Mouse (Mus musculus): ENCODE results near the gene Nfia. TPM values are rescaled to one million over a fixed set of nuclear protein-coding genes. Genes with fewer than 3 reads are reported as not detected.

Nfia gene
- polyA plus RNA-seq, 1 experiment from 2014 or later: 78.4 TPM

GRCm38 (mm10) chr4:97832279-97832640, 59.7 kb downstream of the Nfia start:
- no peak overlapping the region for H3K27ac ChIP-seq (ENCODE audit: low read length)
- WGBS: 88% methylated on average over 4 of the region's 4 CpGs
- H3K9ac ChIP-seq (replicated peaks; ENCODE audit: low read depth, low read length): no peak overlapping the region
- H3K4me3 ChIP-seq (ENCODE audit: low read depth, low read length): no peak overlapping the region
- peaks cover 7% of the 10 kb centered on the region; the same call in 1 of the 2 replicates for H3K4me1 ChIP-seq (ENCODE audit: control insufficient read depth, insufficient read depth, low read length)
- H3K36me3 ChIP-seq (ENCODE audit: control insufficient read depth, insufficient read depth, low read length): 0 out of 2 replicates have a peak, but pooled peaks cover 4% of the 10 kb centered on the region
- H3K27me3 ChIP-seq (ENCODE audit: control insufficient read depth, insufficient read depth, low read length): no peaks in the 10 kb centered on the region
- ATAC-seq (ENCODE audit: insufficient number of reproducible peaks, insufficient read depth, low FRiP score, low read depth): no peak
- no peak overlapping the region for H3K4me2 ChIP-seq (replicated peaks; ENCODE audit: low read depth, low read length)
- H3K9me3 ChIP-seq (ENCODE audit: control insufficient read depth, low read depth, low read length): no peaks in the 10 kb centered on the region

GRCm38 (mm10) chr4:97836812-97837211, 64.3 kb downstream of the Nfia start:
- Histone ChIP-seq H3K4me3 (ENCODE audit: low read depth, low read length) (no peak overlapping the region), H3K4me2 (replicated peaks; ENCODE audit: low read depth, low read length) (no peak overlapping the region), H3K9me3 (ENCODE audit: control insufficient read depth, low read depth, low read length) (no peaks in the 10 kb centered on the region), H3K9ac (replicated peaks; ENCODE audit: low read depth, low read length) (no peak overlapping the region), H3K36me3 (ENCODE audit: control insufficient read depth, insufficient read depth, low read length) (0 out of 2 replicates have a peak, but pooled peaks cover 4% of the 10 kb centered on the region), H3K27ac (ENCODE audit: low read length) (no peak overlapping the region), H3K4me1 (ENCODE audit: control insufficient read depth, insufficient read depth, low read length) (peaks cover 39% of the 10 kb centered on the region), H3K27me3 (ENCODE audit: control insufficient read depth, insufficient read depth, low read length) (no peaks in the 10 kb centered on the region)
- WGBS: 45% methylated on average over 13 of the region's 13 CpGs
- no peak for ATAC-seq (ENCODE audit: insufficient number of reproducible peaks, insufficient read depth, low FRiP score, low read depth)

GRCm38 (mm10) chr4:97837724-97838123, 65.2 kb downstream of the Nfia start:
- no peak overlapping the region for H3K9ac ChIP-seq (replicated peaks; ENCODE audit: low read depth, low read length)
- 0 out of 2 replicates have a peak, but pooled peaks cover 4% of the 10 kb centered on the region for H3K36me3 ChIP-seq (ENCODE audit: control insufficient read depth, insufficient read depth, low read length)
- H3K4me1 ChIP-seq (ENCODE audit: control insufficient read depth, insufficient read depth, low read length): peaks cover 39% of the 10 kb centered on the region
- ATAC-seq (ENCODE audit: insufficient number of reproducible peaks, insufficient read depth, low FRiP score, low read depth): no peak
- H3K27me3 ChIP-seq (ENCODE audit: control insufficient read depth, insufficient read depth, low read length): no peaks in the 10 kb centered on the region
- H3K9me3 ChIP-seq (ENCODE audit: control insufficient read depth, low read depth, low read length): no peaks in the 10 kb centered on the region
- H3K4me2 ChIP-seq (replicated peaks; ENCODE audit: low read depth, low read length): no peak overlapping the region
- WGBS: 69% methylated on average over 3 of the region's 3 CpGs
- no peak overlapping the region for H3K27ac ChIP-seq (ENCODE audit: low read length)
- H3K4me3 ChIP-seq (ENCODE audit: low read depth, low read length): no peak overlapping the region

- Histone ChIP-seq H3K4me2 (replicated peaks; ENCODE audit: low read depth, low read length) (no peak overlapping the region), H3K9me3 (ENCODE audit: control insufficient read depth, low read depth, low read length) (no peaks in the 10 kb centered on the region), H3K9ac (replicated peaks; ENCODE audit: low read depth, low read length) (no peak overlapping the region), H3K4me3 (ENCODE audit: low read depth, low read length) (no peak overlapping the region), H3K4me1 (ENCODE audit: control insufficient read depth, insufficient read depth, low read length) (peaks cover 39% of the 10 kb centered on the region), H3K27me3 (ENCODE audit: control insufficient read depth, insufficient read depth, low read length) (no peaks in the 10 kb centered on the region), H3K36me3 (ENCODE audit: control insufficient read depth, insufficient read depth, low read length) (0 out of 2 replicates have a peak, but pooled peaks cover 4% of the 10 kb centered on the region), H3K27ac (ENCODE audit: low read length) (no peak overlapping the region; the same call in 1 of the 2 replicates)
- no peak for ATAC-seq (ENCODE audit: insufficient number of reproducible peaks, insufficient read depth, low FRiP score, low read depth)
- 38% methylated on average over 3 of the region's 3 CpGs for WGBS
These were observed 66.1 kb downstream of the Nfia start for GRCm38 (mm10) chr4:97838651-97839050.

GRCm38 (mm10) chr4:97839406-97840101, 67.0 kb downstream of the Nfia start:
- peak overlapping the region; percentile 59; the same call in 1 of the 2 replicates for H3K27ac ChIP-seq (ENCODE audit: low read length)
- H3K27me3 ChIP-seq (ENCODE audit: control insufficient read depth, insufficient read depth, low read length): no peaks in the 10 kb centered on the region
- H3K9ac ChIP-seq (replicated peaks; ENCODE audit: low read depth, low read length): no peak overlapping the region
- 0 out of 2 replicates have a peak, but pooled peaks cover 4% of the 10 kb centered on the region for H3K36me3 ChIP-seq (ENCODE audit: control insufficient read depth, insufficient read depth, low read length)
- ATAC-seq (ENCODE audit: insufficient number of reproducible peaks, insufficient read depth, low FRiP score, low read depth): peak; percentile 46; the same call in 1 of the 2 replicates
- no peak overlapping the region for H3K4me2 ChIP-seq (replicated peaks; ENCODE audit: low read depth, low read length)
- H3K9me3 ChIP-seq (ENCODE audit: control insufficient read depth, low read depth, low read length): no peaks in the 10 kb centered on the region
- peaks cover 47% of the 10 kb centered on the region for H3K4me1 ChIP-seq (ENCODE audit: control insufficient read depth, insufficient read depth, low read length)
- WGBS: 20% methylated on average over 7 of the region's 7 CpGs
- no peak overlapping the region for H3K4me3 ChIP-seq (ENCODE audit: low read depth, low read length)

GRCm38 (mm10) chr4:97840227-97841062, 67.9 kb downstream of the Nfia start:
- Histone ChIP-seq H3K27me3 (ENCODE audit: control insufficient read depth, insufficient read depth, low read length) (no peaks in the 10 kb centered on the region), H3K27ac (ENCODE audit: low read length) (no peak overlapping the region), H3K36me3 (ENCODE audit: control insufficient read depth, insufficient read depth, low read length) (no peaks in the 10 kb centered on the region), H3K9me3 (ENCODE audit: control insufficient read depth, low read depth, low read length) (no peaks in the 10 kb centered on the region), H3K4me2 (replicated peaks; ENCODE audit: low read depth, low read length) (no peak overlapping the region), H3K4me1 (ENCODE audit: control insufficient read depth, insufficient read depth, low read length) (peaks cover 53% of the 10 kb centered on the region), H3K4me3 (ENCODE audit: low read depth, low read length) (no peak overlapping the region), H3K9ac (replicated peaks; ENCODE audit: low read depth, low read length) (no peak overlapping the region)
- 34% methylated on average over 8 of the region's 8 CpGs for WGBS
- no peak for ATAC-seq (ENCODE audit: insufficient number of reproducible peaks, insufficient read depth, low FRiP score, low read depth)

- Histone ChIP-seq H3K4me2 (replicated peaks; ENCODE audit: low read depth, low read length) (no peak overlapping the region), H3K36me3 (ENCODE audit: control insufficient read depth, insufficient read depth, low read length) (no peaks in the 10 kb centered on the region), H3K4me1 (ENCODE audit: control insufficient read depth, insufficient read depth, low read length) (peaks cover 53% of the 10 kb centered on the region), H3K27ac (ENCODE audit: low read length) (no peak overlapping the region), H3K9me3 (ENCODE audit: control insufficient read depth, low read depth, low read length) (no peaks in the 10 kb centered on the region), H3K9ac (replicated peaks; ENCODE audit: low read depth, low read length) (no peak overlapping the region), H3K27me3 (ENCODE audit: control insufficient read depth, insufficient read depth, low read length) (no peaks in the 10 kb centered on the region), H3K4me3 (ENCODE audit: low read depth, low read length) (no peak overlapping the region)
- WGBS: 54% methylated on average over 4 of the region's 4 CpGs
- no peak for ATAC-seq (ENCODE audit: insufficient number of reproducible peaks, insufficient read depth, low FRiP score, low read depth)
These were observed 68.6 kb downstream of the Nfia start for GRCm38 (mm10) chr4:97841063-97841595.

GRCm38 (mm10) chr4:97841745-97842144, 69.2 kb downstream of the Nfia start:
- ATAC-seq (ENCODE audit: insufficient number of reproducible peaks, insufficient read depth, low FRiP score, low read depth): no peak
- Histone ChIP-seq H3K9me3 (ENCODE audit: control insufficient read depth, low read depth, low read length) (no peaks in the 10 kb centered on the region), H3K27ac (ENCODE audit: low read length) (no peak overlapping the region), H3K4me3 (ENCODE audit: low read depth, low read length) (no peak overlapping the region), H3K9ac (replicated peaks; ENCODE audit: low read depth, low read length) (no peak overlapping the region), H3K4me2 (replicated peaks; ENCODE audit: low read depth, low read length) (no peak overlapping the region), H3K27me3 (ENCODE audit: control insufficient read depth, insufficient read depth, low read length) (no peaks in the 10 kb centered on the region), H3K4me1 (ENCODE audit: control insufficient read depth, insufficient read depth, low read length) (peaks cover 51% of the 10 kb centered on the region), H3K36me3 (ENCODE audit: control insufficient read depth, insufficient read depth, low read length) (no peaks in the 10 kb centered on the region)
- 57% methylated on average over 5 of the region's 5 CpGs for WGBS

Data from stomach, embryonic 14.5 days (tissue).